Mouse (Mus musculus) embryonic facial prominence, embryonic 14.5 days (tissue): ENCODE measurements around the gene Snx33. TPM values are rescaled to one million over a fixed set of nuclear protein-coding genes. Genes with fewer than 3 reads are reported as not detected.
A peak's percentile ranks its signal among the peaks of the same experiment; 100 is the strongest.
"Not testable (repeated sequence)": the region's sequence is repeated elsewhere in the genome, so short reads cannot be mapped to it uniquely, and the experiment has no call there.

Experiments
- ATAC-seq: fragments of 200-750 bp; cut with Nextera tagmentation; 2 replicates; pipeline ENCODE4 v1.8.0; 2017; ENCODE audit warnings: low read depth, moderate number of reproducible peaks, moderate TSS enrichment
- DNase-seq: peaks from one replicate; pipeline ENCODE4 v3.0.0-alpha.2; 2015; ENCODE audit warnings: low spot score
- H3K27ac ChIP-seq: fragments of 300-500 bp; sonication (generic); replicated peaks from 2 replicates; pipeline ENCODE4 v1.5.1; 2014; ENCODE audit warnings: low read depth, mild to moderate bottlenecking, low read length, moderate library complexity
- H3K27me3 ChIP-seq: fragments of 300-500 bp; sonication (generic); replicated peaks from 2 replicates; pipeline ENCODE4 v1.6.1; 2014; ENCODE audit warnings: low read length; ENCODE audit not compliant: control insufficient read depth, insufficient read depth
- H3K36me3 ChIP-seq: fragments of 300-500 bp; sonication (generic); 2 replicates; pipeline ENCODE4 v1.6.1; 2014; ENCODE audit warnings: low read length, mixed read lengths; ENCODE audit not compliant: control insufficient read depth, insufficient read depth
- H3K4me1 ChIP-seq: fragments of 300-500 bp; sonication (generic); 2 replicates; pipeline ENCODE4 v1.6.1; 2014; ENCODE audit warnings: antibody characterized with exemption, low read length; ENCODE audit not compliant: control insufficient read depth, insufficient read depth
- H3K4me2 ChIP-seq: fragments of 300-500 bp; sonication (generic); 2 replicates; pipeline ENCODE4 v1.6.1; 2014; ENCODE audit warnings: low read depth, mild to moderate bottlenecking, low read length, moderate library complexity, mixed read lengths
- H3K4me3 ChIP-seq: fragments of 300-500 bp; sonication (generic); 2 replicates; pipeline ENCODE4 v1.5.1; 2014; ENCODE audit warnings: low read depth, mild to moderate bottlenecking, low read length
- H3K9ac ChIP-seq: fragments of 300-500 bp; sonication (generic); 2 replicates; pipeline ENCODE4 v1.6.1; 2014; ENCODE audit warnings: low read depth, mild to moderate bottlenecking, low read length, moderate library complexity, mixed read lengths
- H3K9me3 ChIP-seq: fragments of 300-500 bp; sonication (generic); 2 replicates; pipeline ENCODE4 v1.6.1; 2016; ENCODE audit warnings: low read length; ENCODE audit not compliant: control insufficient read depth
- WGBS: fragments of 180-500 bp; shearing (Covaris S2); extraction: QIAGEN DNeasy Blood & Tissue Kit; methylation state at CpG from one replicate; pipeline ENCODE4 v1.1.7; 2014; 5-methylcytosine and 5-hydroxymethylcytosine counted together
- polyA plus RNA-seq: library from polyadenylated mRNA; unstranded; fragments of >200 nt; fragmentation: Nextera tagmentation; extraction: Ambion mirVana; gene quantifications from 2 replicates; pipeline ENCODE4 v1.2.1, GENCODE M21; 2014

Snx33 gene
- polyA plus RNA-seq, 1 experiment from 2014 or later: 7.8 TPM

- Histone ChIP-seq H3K4me1 (peaks cover 3% of the 10 kb centered on the region), H3K9me3 (no peaks in the 10 kb centered on the region), H3K27ac (peak within 1 kb of the TSS; percentile 95), H3K27me3 (no peaks in the 10 kb centered on the region), H3K9ac (peak within 1 kb of the TSS; percentile 81), H3K36me3 (no peaks in the 10 kb centered on the region), H3K4me3 (peak within 1 kb of the TSS; percentile 52), H3K4me2 (peak within 1 kb of the TSS; percentile 74)
- peak; percentile 100 for ATAC-seq
- peak; percentile 100 for DNase-seq
- under 1% methylated on average over 50 of the region's 50 CpGs for WGBS
Observed at GRCm38 (mm10) chr9:56950414-56951400, 22.5 kb upstream of the Snx33 start, which contains the start of gene Snupn. TSS of gene Snupn (plus strand) at chr9:56950878.

GRCm38 (mm10) chr9:56949767-56950166, 21.6 kb upstream of the Snx33 start:
- ATAC-seq: no peak
- Histone ChIP-seq H3K4me2 (peak overlapping the region; percentile 57), H3K9ac (peak overlapping the region; percentile 61), H3K27me3 (no peaks in the 10 kb centered on the region), H3K9me3 (no peaks in the 10 kb centered on the region), H3K4me1 (peaks cover 3% of the 10 kb centered on the region), H3K27ac (peak overlapping the region; percentile 21), H3K36me3 (no peaks in the 10 kb centered on the region), H3K4me3 (peak overlapping the region; percentile 52)
- peak; percentile 19 for DNase-seq
- WGBS: 14% methylated on average over 13 of the region's 13 CpGs

- H3K4me1 ChIP-seq, ATAC-seq, H3K27me3 ChIP-seq, DNase-seq, H3K9ac ChIP-seq, H3K27ac ChIP-seq, H3K4me2 ChIP-seq, H3K9me3 ChIP-seq, H3K4me3 ChIP-seq, H3K36me3 ChIP-seq: not testable (repeated sequence)
- WGBS: 90% methylated on average over 5 of the region's 5 CpGs
Observed at GRCm38 (mm10) chr9:56948699-56949098, 20.5 kb upstream of the Snx33 start.

- H3K4me1 ChIP-seq, ATAC-seq, H3K36me3 ChIP-seq, H3K9me3 ChIP-seq, H3K4me3 ChIP-seq, H3K27me3 ChIP-seq, H3K27ac ChIP-seq, H3K4me2 ChIP-seq, H3K9ac ChIP-seq: not testable (repeated sequence)
- 23% methylated on average over 3 of the region's 3 CpGs for WGBS
- peak; percentile 42 for DNase-seq
Observed at GRCm38 (mm10) chr9:56947481-56947880, 19.3 kb upstream of the Snx33 start.

GRCm38 (mm10) chr9:56938374-56938773, 10.2 kb upstream of the Snx33 start:
- Histone ChIP-seq H3K27me3 (no peaks in the 10 kb centered on the region), H3K9ac (peak overlapping the region; percentile 81), H3K4me1 (peaks cover 11% of the 10 kb centered on the region), H3K36me3 (no peaks in the 10 kb centered on the region; the same call in 1 of the 2 replicates), H3K4me3 (peak overlapping the region; percentile 63), H3K9me3 (no peaks in the 10 kb centered on the region), H3K4me2 (peak overlapping the region; percentile 76), H3K27ac (peak overlapping the region; percentile 93)
- 2% methylated on average over 7 of the region's 7 CpGs for WGBS
- DNase-seq (peak; percentile 59), ATAC-seq (no peak)

GRCm38 (mm10) chr9:56937223-56938160, 9.3 kb upstream of the Snx33 start, which contains the start of gene Imp3:
TSS of gene Imp3 (plus strand) at chr9:56937475.
- H3K9me3 ChIP-seq: no peaks in the 10 kb centered on the region
- peak within 1 kb of the TSS; percentile 76 for H3K4me2 ChIP-seq
- peak; percentile 95 for ATAC-seq
- H3K27ac ChIP-seq: peak within 1 kb of the TSS; percentile 93
- peak within 1 kb of the TSS; percentile 63 for H3K4me3 ChIP-seq
- no peaks in the 10 kb centered on the region for H3K27me3 ChIP-seq
- H3K36me3 ChIP-seq: no peaks in the 10 kb centered on the region; the same call in 1 of the 2 replicates
- H3K4me1 ChIP-seq: peaks cover 11% of the 10 kb centered on the region
- peak; percentile 99 for DNase-seq
- H3K9ac ChIP-seq: peak within 1 kb of the TSS; percentile 81
- under 1% methylated on average over 55 of the region's 73 CpGs for WGBS

GRCm38 (mm10) chr9:56936861-56937222, 8.7 kb upstream of the Snx33 start:
- Histone ChIP-seq H3K4me3 (peak overlapping the region; percentile 63), H3K27ac (no peak overlapping the region; the same call in 1 of the 2 replicates), H3K36me3 (no peaks in the 10 kb centered on the region; the same call in 1 of the 2 replicates), H3K9ac (peak overlapping the region; percentile 39; the same call in 1 of the 2 replicates), H3K4me1 (peaks cover 11% of the 10 kb centered on the region), H3K27me3 (no peaks in the 10 kb centered on the region), H3K4me2 (peak overlapping the region; percentile 76), H3K9me3 (no peaks in the 10 kb centered on the region)
- no peak for DNase-seq
- ATAC-seq: no peak
- 18% methylated on average over 6 of the region's 6 CpGs for WGBS

GRCm38 (mm10) chr9:56930556-56930955, 2.4 kb upstream of the Snx33 start:
- no peak overlapping the region for H3K27ac ChIP-seq
- H3K4me1 ChIP-seq: peaks cover 20% of the 10 kb centered on the region
- no peaks in the 10 kb centered on the region for H3K9me3 ChIP-seq
- no peak overlapping the region for H3K4me2 ChIP-seq
- H3K27me3 ChIP-seq: no peaks in the 10 kb centered on the region
- DNase-seq: no peak
- 80% methylated on average over 1 of the region's 1 CpGs for whole genome bisulfite sequencing
- no peak overlapping the region for H3K4me3 ChIP-seq
- no peak for ATAC-seq
- H3K36me3 ChIP-seq: peaks cover 3% of the 10 kb centered on the region; the same call in 1 of the 2 replicates
- H3K9ac ChIP-seq: no peak overlapping the region
